Mouse (Mus musculus): Measurements from ENCODE around the gene Fam57a. TPM values are rescaled to one million over a fixed set of nuclear protein-coding genes. Genes with fewer than 3 reads are reported as not detected.

The Fam57a gene
- polyA plus RNA-seq (2012; rRNA removed), result 3.5 and 5.3 TPM in 2 replicates

DNA sequence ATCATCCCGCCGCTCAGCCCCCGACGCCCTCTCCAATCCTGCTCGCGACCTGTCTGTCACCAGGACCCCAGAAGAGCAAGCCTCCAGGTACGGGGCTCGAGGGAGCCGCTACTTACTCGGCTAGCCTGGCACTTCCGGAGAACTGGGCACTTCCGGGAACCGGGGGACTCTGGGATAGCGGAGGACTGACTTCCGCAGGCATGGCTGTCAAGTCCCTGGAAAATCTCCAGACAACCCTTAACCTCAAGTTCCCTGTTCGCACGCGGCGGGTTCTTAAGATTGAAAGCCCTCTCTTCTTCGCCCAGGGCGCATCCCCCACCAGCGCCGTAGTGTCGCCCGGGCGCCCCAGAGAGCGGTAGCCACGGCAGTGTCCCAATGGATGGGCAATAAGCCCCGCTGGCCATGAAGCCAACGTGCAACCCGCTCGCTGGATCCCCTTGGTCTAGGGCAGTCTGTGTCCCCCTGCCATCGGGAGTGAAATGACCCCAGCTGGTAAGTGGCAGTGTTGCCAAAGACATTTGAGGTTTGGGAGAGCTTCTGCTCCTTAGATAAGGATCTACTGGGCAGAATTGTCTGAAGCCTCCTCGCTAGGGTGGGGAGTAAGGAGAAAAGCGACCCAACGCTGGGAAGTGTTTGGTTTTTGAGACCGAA is at the start of gene Fam57a, which contains the start of gene Vps53:
Gene Fam57a, plus strand, starts transcription at position 177 of the 651 bp plus-strand sequence.
Gene Vps53, minus strand, starts transcription at position 153 of the 651 bp plus-strand sequence.
- Histone ChIP-seq H3K4me1 (ENCODE audit: control insufficient read depth, insufficient read depth, insufficient read length) (peaks cover 4% of the 10 kb centered on the region; the same call in 1 of the 2 replicates), H3K27me3 (ENCODE audit: control insufficient read depth, insufficient read depth, low read length) (no peaks in the 10 kb centered on the region), H3K27ac (ENCODE audit: insufficient read depth, low read length) (peak within 1 kb of the TSS; percentile 54), H3K36me3 (ENCODE audit: control insufficient read depth, insufficient read depth, low read length) (0 out of 2 replicates have a peak, but pooled peaks cover 3% of the 10 kb centered on the region), H3K4me3 (ENCODE audit: extremely low read depth, insufficient read depth, insufficient read length) (peak within 1 kb of the TSS; percentile 86)
- DNase-seq (ENCODE audit: low read depth in 1 of 2, low spot score in 2 of 2), result peak; percentile 37 to 77
- 1% methylated on average over 37 of the region's 37 CpGs for WGBS
- TF ChIP-seq CTCF (IDR thresholded peaks at IDR 0.05; ENCODE audit: extremely low read depth, insufficient read depth, insufficient read length, insufficient replicate concordance) (no peak), POLR2A (IDR thresholded peaks at IDR 0.05; ENCODE audit: low read depth, low read length) (peak; percentile 27; the same call in 1 of the 2 replicates)

DNA sequence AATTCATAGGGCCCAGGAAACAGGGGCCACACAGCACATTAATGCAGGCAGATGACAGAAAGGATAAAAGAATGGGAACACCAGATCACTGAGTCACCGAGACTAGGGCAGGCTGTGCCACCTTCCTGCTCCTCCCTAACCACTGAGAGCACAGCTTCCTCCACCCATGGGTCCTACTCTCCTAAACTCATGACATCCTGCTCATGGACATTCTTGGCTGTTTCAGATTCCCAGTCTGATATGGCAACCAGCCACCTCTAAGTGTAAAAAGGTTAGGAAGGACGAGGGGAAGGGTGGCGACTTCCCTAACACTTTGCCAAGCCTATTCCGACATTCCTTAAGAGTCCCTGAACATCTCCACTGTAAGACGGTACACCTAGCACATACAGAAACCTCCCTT is 48.6 kb upstream of the Fam57a start:
- no peak for TF ChIP-seq CTCF (IDR thresholded peaks at IDR 0.05; ENCODE audit: extremely low read depth, insufficient read depth, insufficient read length, insufficient replicate concordance)
- TF ChIP-seq POLR2A (IDR thresholded peaks at IDR 0.05; ENCODE audit: low read depth, low read length), result no peak
- Histone ChIP-seq H3K4me1 (ENCODE audit: control insufficient read depth, insufficient read depth, insufficient read length) (0 out of 2 replicates have a peak, but pooled peaks cover 4% of the 10 kb centered on the region), H3K27ac (ENCODE audit: insufficient read depth, low read length) (no peak overlapping the region), H3K27me3 (ENCODE audit: control insufficient read depth, insufficient read depth, low read length) (no peaks in the 10 kb centered on the region), H3K4me3 (ENCODE audit: extremely low read depth, insufficient read depth, insufficient read length) (no peak overlapping the region), H3K36me3 (ENCODE audit: control insufficient read depth, insufficient read depth, low read length) (peaks cover 6% of the 10 kb centered on the region)
- 49% methylated on average over 5 of the region's 5 CpGs for WGBS
- DNase-seq (ENCODE audit: low read depth in 1 of 2, low spot score in 2 of 2), result no peak

DNA sequence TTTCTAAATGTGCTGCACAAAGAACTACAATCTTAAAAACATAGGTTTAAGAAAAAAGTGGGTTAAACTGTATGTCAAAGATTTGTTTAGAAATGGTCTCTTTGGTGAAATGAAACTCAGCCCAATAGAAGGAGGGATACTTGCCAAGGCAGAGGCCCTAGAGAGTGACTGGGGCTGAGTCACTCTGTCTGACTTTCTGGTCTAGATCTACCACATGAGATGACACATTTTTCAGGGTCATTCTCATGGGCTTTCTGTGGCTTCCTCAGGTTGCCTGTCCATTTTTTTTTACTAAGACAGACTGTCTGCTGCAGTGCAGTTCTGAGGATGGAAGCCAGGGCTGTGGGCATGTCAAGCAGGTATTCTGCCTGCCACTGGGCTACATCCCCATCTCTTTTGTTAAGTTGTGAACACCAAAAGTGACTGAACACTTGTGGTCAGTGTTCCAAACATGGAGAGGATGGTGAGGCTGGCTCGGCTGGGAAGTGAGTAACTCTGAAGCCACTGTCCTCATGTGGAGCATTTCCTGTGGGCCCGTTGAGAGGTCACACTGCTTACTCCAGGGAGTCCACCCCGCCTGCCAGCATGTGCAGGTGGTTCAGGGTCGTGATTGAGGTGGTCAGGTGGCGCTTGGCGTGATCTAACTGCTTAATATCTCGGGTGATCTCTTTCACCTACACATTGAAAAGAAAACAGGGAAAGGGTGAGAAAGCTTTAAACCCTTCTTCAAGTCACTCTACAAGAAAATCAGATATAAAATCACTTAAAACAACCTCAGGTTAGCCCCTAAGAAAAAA is 43.6 kb upstream of the Fam57a start:
- WGBS, result 87% methylated on average over 7 of the region's 7 CpGs

GRCm38 (mm10) chr11:76137996-76138395 is 41.5 kb upstream of the Fam57a start:
- no peaks in the 10 kb centered on the region for H3K27me3 ChIP-seq (ENCODE audit: control insufficient read depth, insufficient read depth, low read length)
- no peak for TF ChIP-seq POLR2A (IDR thresholded peaks at IDR 0.05; ENCODE audit: low read depth, low read length)
- no peak for DNase-seq (ENCODE audit: low read depth in 1 of 2, low spot score in 2 of 2)
- H3K27ac ChIP-seq (ENCODE audit: insufficient read depth, low read length), result no peak overlapping the region
- no peaks in the 10 kb centered on the region for H3K4me1 ChIP-seq (ENCODE audit: control insufficient read depth, insufficient read depth, insufficient read length)
- H3K4me3 ChIP-seq (ENCODE audit: extremely low read depth, insufficient read depth, insufficient read length), result no peak overlapping the region
- 92% methylated on average over 3 of the region's 3 CpGs for WGBS
- peaks cover 11% of the 10 kb centered on the region for H3K36me3 ChIP-seq (ENCODE audit: control insufficient read depth, insufficient read depth, low read length)

More for the DNA sequence above, 43.6 kb upstream of the Fam57a start:
- no peak overlapping the region for H3K4me3 ChIP-seq (ENCODE audit: extremely low read depth, insufficient read depth, insufficient read length)
- H3K36me3 ChIP-seq (ENCODE audit: control insufficient read depth, insufficient read depth, low read length), result peaks cover 12% of the 10 kb centered on the region
- TF ChIP-seq POLR2A (IDR thresholded peaks at IDR 0.05; ENCODE audit: low read depth, low read length), result no peak
- no peak for TF ChIP-seq CTCF (IDR thresholded peaks at IDR 0.05; ENCODE audit: extremely low read depth, insufficient read depth, insufficient read length, insufficient replicate concordance)
- no peak for DNase-seq (ENCODE audit: low read depth in 1 of 2, low spot score in 2 of 2)
- 0 out of 2 replicates have a peak, but pooled peaks cover 4% of the 10 kb centered on the region for H3K4me1 ChIP-seq (ENCODE audit: control insufficient read depth, insufficient read depth, insufficient read length)
- H3K27me3 ChIP-seq (ENCODE audit: control insufficient read depth, insufficient read depth, low read length), result no peaks in the 10 kb centered on the region
- H3K27ac ChIP-seq (ENCODE audit: insufficient read depth, low read length), result no peak overlapping the region

- WGBS, result 94% methylated on average over 8 of the region's 8 CpGs
- H3K27ac ChIP-seq (ENCODE audit: insufficient read depth, low read length), result no peak overlapping the region
- TF ChIP-seq CTCF (IDR thresholded peaks at IDR 0.05; ENCODE audit: extremely low read depth, insufficient read depth, insufficient read length, insufficient replicate concordance) (no peak), POLR2A (IDR thresholded peaks at IDR 0.05; ENCODE audit: low read depth, low read length) (no peak)
- no peak overlapping the region for H3K4me3 ChIP-seq (ENCODE audit: extremely low read depth, insufficient read depth, insufficient read length)
- no peaks in the 10 kb centered on the region for H3K27me3 ChIP-seq (ENCODE audit: control insufficient read depth, insufficient read depth, low read length)
- no peaks in the 10 kb centered on the region for H3K4me1 ChIP-seq (ENCODE audit: control insufficient read depth, insufficient read depth, insufficient read length)
- no peak for DNase-seq (ENCODE audit: low read depth in 1 of 2, low spot score in 2 of 2)
- H3K36me3 ChIP-seq (ENCODE audit: control insufficient read depth, insufficient read depth, low read length), result peaks cover 3% of the 10 kb centered on the region; the same call in 1 of the 2 replicates
Observed at GRCm38 (mm10) chr11:76144386-76144785, 35.1 kb upstream of the Fam57a start.

- no peak overlapping the region for H3K27ac ChIP-seq (ENCODE audit: insufficient read depth, low read length)
- H3K27me3 ChIP-seq (ENCODE audit: control insufficient read depth, insufficient read depth, low read length), result no peaks in the 10 kb centered on the region
- H3K36me3 ChIP-seq (ENCODE audit: control insufficient read depth, insufficient read depth, low read length), result peaks cover 3% of the 10 kb centered on the region; the same call in 1 of the 2 replicates
- no peak for TF ChIP-seq CTCF (IDR thresholded peaks at IDR 0.05; ENCODE audit: extremely low read depth, insufficient read depth, insufficient read length, insufficient replicate concordance)
- TF ChIP-seq POLR2A (IDR thresholded peaks at IDR 0.05; ENCODE audit: low read depth, low read length), result no peak
- no peak for DNase-seq (ENCODE audit: low read depth in 1 of 2, low spot score in 2 of 2)
- no peak overlapping the region for H3K4me3 ChIP-seq (ENCODE audit: extremely low read depth, insufficient read depth, insufficient read length)
- H3K4me1 ChIP-seq (ENCODE audit: control insufficient read depth, insufficient read depth, insufficient read length), result no peaks in the 10 kb centered on the region
- WGBS, result 100% methylated on average over 1 of the region's 1 CpGs
Observed at GRCm38 (mm10) chr11:76145169-76145568, 34.3 kb upstream of the Fam57a start.
